Mouse (Mus musculus) kidney, postnatal 0 days (tissue): Measurements from ENCODE around the gene Abcc9. TPM values are rescaled to one million over a fixed set of nuclear protein-coding genes. Genes with fewer than 3 reads are reported as not detected.
A peak's percentile ranks its signal among the peaks of the same experiment; 100 is the strongest.

Source experiments
- ATAC-seq: fragments of 200-750 bp; cut with Nextera tagmentation; replicated peaks from 2 replicates; pipeline ENCODE4 v1.8.0; 2017; ENCODE audit warnings: low read depth, moderate number of reproducible peaks, moderate TSS enrichment, moderate library complexity; ENCODE audit not compliant: low FRiP score
- DNase-seq: peaks from one replicate; pipeline ENCODE4 v3.0.0-alpha.2; 2016; ENCODE audit warnings: low spot score
- H3K27ac ChIP-seq: fragments of 300-500 bp; sonication (generic); 2 replicates; pipeline ENCODE4 v1.5.1; 2014; ENCODE audit warnings: mild to moderate bottlenecking
- H3K27me3 ChIP-seq: fragments of 300-500 bp; sonication (generic); 2 replicates; pipeline ENCODE4 v1.6.1; 2014; ENCODE audit warnings: low read length, mixed read lengths; ENCODE audit not compliant: insufficient read depth
- H3K36me3 ChIP-seq: fragments of 300-500 bp; sonication (generic); 2 replicates; pipeline ENCODE4 v1.6.1; 2014; ENCODE audit warnings: low read length, mixed read lengths; ENCODE audit not compliant: insufficient read depth
- H3K4me1 ChIP-seq: fragments of 300-500 bp; sonication (generic); replicated peaks from 2 replicates; pipeline ENCODE4 v1.6.1; 2014; ENCODE audit warnings: antibody characterized with exemption, low read length, mixed read lengths; ENCODE audit not compliant: insufficient read depth
- H3K4me2 ChIP-seq: fragments of 300-500 bp; sonication (generic); 2 replicates; pipeline ENCODE4 v1.6.1; 2014; ENCODE audit warnings: mild to moderate bottlenecking, low read length, moderate library complexity, mixed read lengths
- H3K4me3 ChIP-seq: fragments of 300-500 bp; sonication (generic); replicated peaks from 2 replicates; pipeline ENCODE4 v1.5.1; 2014; ENCODE audit warnings: low read depth, low read length
- H3K9ac ChIP-seq: fragments of 300-500 bp; sonication (generic); 2 replicates; pipeline ENCODE4 v1.6.1; 2014; ENCODE audit warnings: low read depth, low read length
- H3K9me3 ChIP-seq: fragments of 300-500 bp; sonication (generic); replicated peaks from 2 replicates; pipeline ENCODE4 v1.6.1; 2016; ENCODE audit warnings: low read length, inconsistent platforms, mixed read lengths
- CTCF ChIP-seq: IDR thresholded peaks from 2 replicates; pipeline ENCODE4 v1.5.1; 2016; ENCODE audit warnings: antibody characterized with exemption, low read depth, mild to moderate bottlenecking, moderate library complexity
- WGBS: fragments of 180-500 bp; shearing (Covaris S2); extraction: QIAGEN DNeasy Blood & Tissue Kit; methylation state at CpG from one replicate; pipeline ENCODE4 v1.1.7; 2014; 5-methylcytosine and 5-hydroxymethylcytosine counted together
- polyA plus RNA-seq: library from polyadenylated mRNA; unstranded; fragments of >200 nt; fragmentation: Nextera tagmentation; extraction: Ambion mirVana; gene quantifications from 2 replicates; pipeline ENCODE4 v1.2.1, GENCODE M21; 2015

Abcc9 gene
- polyA plus RNA-seq, 1 experiment from 2014 or later: 6.1 TPM

GRCm38 (mm10) chr6:142710690-142711089, 8.6 kb upstream of the Abcc9 start:
- no peak for TF ChIP-seq CTCF
- ATAC-seq: no peak
- Histone ChIP-seq H3K9ac (no peak overlapping the region), H3K4me1 (no peaks in the 10 kb centered on the region), H3K36me3 (no peaks in the 10 kb centered on the region), H3K9me3 (no peaks in the 10 kb centered on the region), H3K27ac (peak overlapping the region; percentile 67), H3K4me3 (no peak overlapping the region), H3K4me2 (no peak overlapping the region), H3K27me3 (no peaks in the 10 kb centered on the region)
- WGBS: 66% methylated on average over 6 of the region's 6 CpGs
- DNase-seq: no peak

DNA sequence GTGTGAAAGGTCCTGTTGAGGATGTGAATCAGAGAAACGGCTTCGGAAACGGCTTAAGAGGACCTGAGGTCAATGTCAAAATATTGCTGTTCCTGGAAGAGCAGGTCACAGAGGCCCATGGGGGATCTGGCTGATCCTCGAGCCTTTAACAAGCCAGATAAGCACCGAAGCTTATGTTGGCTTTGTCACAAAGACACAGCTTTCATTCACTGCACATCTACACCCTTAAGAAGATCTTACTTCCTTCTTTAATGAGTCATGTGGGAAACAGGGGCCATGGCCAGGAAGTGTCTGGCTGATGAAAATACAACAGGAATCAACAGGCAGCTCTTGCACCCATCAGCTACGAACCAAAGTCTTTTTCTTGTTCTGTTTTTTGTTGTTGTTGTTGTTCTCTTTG, 6.3 kb upstream of the Abcc9 start:
- no peak overlapping the region for H3K4me2 ChIP-seq
- H3K4me3 ChIP-seq: no peak overlapping the region
- H3K27me3 ChIP-seq: no peaks in the 10 kb centered on the region
- 55% methylated on average over 6 of the region's 6 CpGs for WGBS
- no peak overlapping the region for H3K27ac ChIP-seq
- no peaks in the 10 kb centered on the region for H3K36me3 ChIP-seq
- H3K9me3 ChIP-seq: no peaks in the 10 kb centered on the region
- no peak for TF ChIP-seq CTCF
- no peak for ATAC-seq
- H3K4me1 ChIP-seq: no peaks in the 10 kb centered on the region
- no peak for DNase-seq
- H3K9ac ChIP-seq: no peak overlapping the region

DNA sequence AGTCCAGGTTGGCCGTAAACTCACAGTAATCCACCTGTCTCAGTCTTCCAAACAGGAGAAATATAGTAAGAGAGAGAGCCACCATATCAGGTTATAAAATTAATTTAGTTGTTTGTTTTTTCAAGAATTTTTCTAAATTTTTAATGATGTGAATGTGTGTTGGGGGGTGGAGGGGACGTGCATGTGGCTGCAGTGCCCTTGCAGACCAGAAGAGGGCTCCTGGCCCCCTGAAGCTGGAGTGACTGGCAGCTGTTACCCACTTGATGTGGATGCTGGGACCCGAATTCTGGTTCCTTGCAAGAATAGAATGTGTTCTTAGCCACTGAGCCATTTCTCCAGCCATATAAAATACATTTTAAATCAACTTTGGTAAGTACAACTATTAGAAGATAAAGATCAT, 4.6 kb upstream of the Abcc9 start:
- Histone ChIP-seq H3K36me3 (no peaks in the 10 kb centered on the region), H3K9ac (no peak overlapping the region), H3K4me1 (peaks cover 6% of the 10 kb centered on the region; the same call in 1 of the 2 replicates), H3K9me3 (no peaks in the 10 kb centered on the region), H3K27me3 (no peaks in the 10 kb centered on the region), H3K4me3 (no peak overlapping the region), H3K4me2 (no peak overlapping the region), H3K27ac (no peak overlapping the region)
- 91% methylated on average over 3 of the region's 3 CpGs for WGBS
- peak; percentile 40 for TF ChIP-seq CTCF
- no peak for DNase-seq
- no peak for ATAC-seq

- WGBS: 65% methylated on average over 11 of the region's 11 CpGs
- Histone ChIP-seq H3K27me3 (no peaks in the 10 kb centered on the region), H3K9me3 (no peaks in the 10 kb centered on the region), H3K36me3 (no peaks in the 10 kb centered on the region), H3K4me1 (peaks cover 6% of the 10 kb centered on the region; the same call in 1 of the 2 replicates), H3K27ac (no peak overlapping the region), H3K4me3 (no peak overlapping the region), H3K4me2 (no peak overlapping the region), H3K9ac (no peak overlapping the region)
- no peak for DNase-seq
- no peak for ATAC-seq
- TF ChIP-seq CTCF: no peak
These were observed 1.4 kb upstream of the Abcc9 start for GRCm38 (mm10) chr6:142703441-142703930.

- ATAC-seq (no peak), DNase-seq (no peak)
- Histone ChIP-seq H3K4me3 (peak overlapping the region; percentile 10), H3K4me1 (peaks cover 6% of the 10 kb centered on the region; the same call in 1 of the 2 replicates), H3K27me3 (no peaks in the 10 kb centered on the region), H3K4me2 (peak overlapping the region; percentile 79), H3K9me3 (no peaks in the 10 kb centered on the region), H3K36me3 (no peaks in the 10 kb centered on the region), H3K9ac (0 out of 2 replicates have a peak overlapping the region, but pooled peaks have one; percentile 36), H3K27ac (peak overlapping the region; percentile 68; the same call in 1 of the 2 replicates)
- TF ChIP-seq CTCF: no peak
- 51% methylated on average over 13 of the region's 13 CpGs for WGBS
These were observed 954 bp downstream of the Abcc9 start for GRCm38 (mm10) chr6:142701161-142701560.

GRCm38 (mm10) chr6:142700753-142701152, 1.4 kb downstream of the Abcc9 start:
- DNase-seq: no peak
- Histone ChIP-seq H3K4me3 (no peak overlapping the region), H3K9ac (no peak overlapping the region), H3K4me1 (peaks cover 6% of the 10 kb centered on the region; the same call in 1 of the 2 replicates), H3K9me3 (no peaks in the 10 kb centered on the region), H3K4me2 (peak overlapping the region; percentile 79), H3K36me3 (no peaks in the 10 kb centered on the region), H3K27ac (peak overlapping the region; percentile 6; the same call in 1 of the 2 replicates), H3K27me3 (no peaks in the 10 kb centered on the region)
- no peak for TF ChIP-seq CTCF
- no peak for ATAC-seq
- 60% methylated on average over 8 of the region's 8 CpGs for WGBS

GRCm38 (mm10) chr6:142692085-142692484, 10.0 kb downstream of the Abcc9 start:
- 49% methylated on average over 5 of the region's 5 CpGs for WGBS
- no peak overlapping the region for H3K4me3 ChIP-seq
- no peak overlapping the region for H3K4me2 ChIP-seq
- no peaks in the 10 kb centered on the region for H3K27me3 ChIP-seq
- ATAC-seq: no peak
- no peaks in the 10 kb centered on the region for H3K36me3 ChIP-seq
- H3K9ac ChIP-seq: no peak overlapping the region
- H3K27ac ChIP-seq: no peak overlapping the region
- no peaks in the 10 kb centered on the region for H3K9me3 ChIP-seq
- TF ChIP-seq CTCF: no peak
- no peaks in the 10 kb centered on the region for H3K4me1 ChIP-seq
- DNase-seq: no peak
